Mouse (Mus musculus) limb, embryonic 12.5 days (tissue): Measurements from ENCODE around the gene Sertad1. TPM values are rescaled to one million over a fixed set of nuclear protein-coding genes. Genes with fewer than 3 reads are reported as not detected.
"Not testable (repeated sequence)": the region's sequence is repeated elsewhere in the genome, so short reads cannot be mapped to it uniquely, and the experiment has no call there.

Experiments
- ATAC-seq: fragments of 200-750 bp; cut with Nextera tagmentation; 2 replicates; pipeline ENCODE4 v1.8.0; 2017; ENCODE audit warnings: low read depth, moderate TSS enrichment; ENCODE audit not compliant: insufficient number of reproducible peaks, insufficient read depth, low FRiP score, low TSS enrichment
- H3K27ac ChIP-seq: fragments of 300-500 bp; sonication (generic); 2 replicates; pipeline ENCODE4 v1.5.1; 2016; ENCODE audit warnings: mild to moderate bottlenecking, moderate library complexity
- H3K27me3 ChIP-seq: fragments of 300-500 bp; sonication (generic); 2 replicates; pipeline ENCODE4 v1.6.1; 2016; ENCODE audit warnings: mild to moderate bottlenecking, moderate library complexity
- H3K36me3 ChIP-seq: fragments of 300-500 bp; sonication (generic); 2 replicates; pipeline ENCODE4 v1.6.1; 2016; ENCODE audit warnings: mild to moderate bottlenecking, moderate library complexity
- H3K4me1 ChIP-seq: fragments of 300-500 bp; sonication (generic); replicated peaks from 2 replicates; pipeline ENCODE4 v1.6.1; 2016
- H3K4me2 ChIP-seq: fragments of 300-500 bp; sonication (generic); 2 replicates; pipeline ENCODE4 v1.6.1; 2016; ENCODE audit warnings: mild to moderate bottlenecking, moderate library complexity
- H3K4me3 ChIP-seq: fragments of 300-500 bp; sonication (generic); replicated peaks from 2 replicates; pipeline ENCODE4 v1.5.1; 2016; ENCODE audit warnings: mild to moderate bottlenecking
- H3K9ac ChIP-seq: fragments of 300-500 bp; sonication (generic); replicated peaks from 2 replicates; pipeline ENCODE4 v1.6.1; 2016; ENCODE audit warnings: mild to moderate bottlenecking, moderate library complexity
- H3K9me3 ChIP-seq: fragments of 300-500 bp; sonication (generic); 2 replicates; pipeline ENCODE4 v1.6.1; 2016; ENCODE audit warnings: mild to moderate bottlenecking, moderate library complexity
- WGBS: fragments of 180-500 bp; shearing (Covaris S2); methylation state at CpG from one replicate; pipeline ENCODE4 v1.1.7; 2016; 5-methylcytosine and 5-hydroxymethylcytosine counted together
- polyA plus RNA-seq: library from polyadenylated mRNA; unstranded; fragments of >200 nt; fragmentation: Nextera tagmentation; extraction: Ambion mirVana; gene quantifications from 2 replicates; pipeline ENCODE4 v1.2.1, GENCODE M21; 2016

Sertad1 gene
- polyA plus RNA-seq, 1 experiment from 2014 or later: 29.4 TPM

DNA sequence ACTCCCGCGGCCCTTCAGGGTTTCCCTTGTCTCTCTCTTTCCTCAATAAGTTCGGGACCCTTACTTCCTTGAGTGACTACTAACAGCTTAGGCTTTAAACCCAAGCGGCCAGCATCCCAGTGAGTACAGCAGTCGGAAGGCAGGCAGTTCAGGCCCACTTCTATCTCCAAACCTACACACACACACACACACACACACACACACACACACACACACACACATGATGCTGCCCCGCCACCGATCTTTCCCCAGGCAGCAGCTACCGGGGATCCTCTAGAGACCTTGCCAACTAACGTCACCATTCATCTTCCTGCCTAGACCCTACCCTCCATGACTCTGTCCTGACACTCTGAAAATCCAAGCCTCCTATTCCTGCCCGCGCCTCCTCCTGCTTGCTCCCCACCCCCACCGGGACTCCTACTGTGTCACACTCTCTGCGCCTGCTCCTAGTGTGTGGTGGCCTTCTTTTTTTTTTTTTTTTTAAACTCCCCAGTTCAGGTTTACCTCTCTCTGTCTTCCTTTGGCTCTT, 1.1 kb downstream of the Sertad1 start:
- peak overlapping the region; percentile 90 for H3K9ac ChIP-seq
- WGBS: 2% methylated on average over 13 of the region's 13 CpGs
- peak overlapping the region; percentile 98 for H3K27ac ChIP-seq
- H3K4me1 ChIP-seq: peaks cover 46% of the 10 kb centered on the region
- H3K36me3 ChIP-seq: peaks cover 10% of the 10 kb centered on the region
- ATAC-seq: no peak; the same call in 1 of the 2 replicates
- H3K9me3 ChIP-seq: no peaks in the 10 kb centered on the region
- H3K27me3 ChIP-seq: no peaks in the 10 kb centered on the region
- peak overlapping the region; percentile 76 for H3K4me3 ChIP-seq
- H3K4me2 ChIP-seq: peak overlapping the region; percentile 74

DNA sequence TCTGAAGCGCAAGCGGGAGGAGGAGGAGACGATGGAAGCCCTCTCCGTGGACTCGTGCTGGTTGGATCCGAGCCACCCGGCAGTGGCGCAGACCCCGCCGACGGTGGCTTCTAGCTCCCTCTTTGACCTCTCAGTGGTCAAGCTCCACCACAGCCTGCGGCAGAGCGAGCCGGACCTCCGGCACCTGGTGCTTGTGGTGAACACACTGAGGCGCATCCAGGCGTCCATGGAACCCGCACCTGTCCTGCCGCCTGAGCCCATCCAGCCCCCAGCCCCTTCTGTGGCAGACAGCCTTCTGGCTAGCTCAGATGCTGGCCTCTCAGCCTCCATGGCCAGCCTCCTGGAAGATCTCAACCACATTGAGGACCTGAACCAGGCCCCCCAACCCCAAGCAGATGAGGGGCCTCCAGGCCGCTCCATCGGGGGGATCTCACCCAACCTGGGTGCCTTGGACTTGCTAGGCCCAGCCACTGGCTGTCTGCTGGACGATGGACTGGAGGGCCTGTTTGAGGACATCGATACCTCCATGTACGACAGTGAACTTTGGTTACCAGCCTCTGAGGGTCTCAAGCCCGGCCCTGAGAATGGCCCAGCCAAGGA, 2.7 kb downstream of the Sertad1 start:
- 93% methylated on average over 24 of the region's 25 CpGs for WGBS
- 0 out of 2 replicates have a peak overlapping the region, but pooled peaks have one; percentile 88 for H3K27ac ChIP-seq
- H3K36me3 ChIP-seq: peaks cover 10% of the 10 kb centered on the region
- H3K9me3 ChIP-seq: no peaks in the 10 kb centered on the region
- no peak overlapping the region for H3K4me2 ChIP-seq
- no peak for ATAC-seq
- no peak overlapping the region for H3K9ac ChIP-seq
- no peak overlapping the region for H3K4me3 ChIP-seq
- H3K27me3 ChIP-seq: no peaks in the 10 kb centered on the region
- peaks cover 46% of the 10 kb centered on the region for H3K4me1 ChIP-seq

DNA sequence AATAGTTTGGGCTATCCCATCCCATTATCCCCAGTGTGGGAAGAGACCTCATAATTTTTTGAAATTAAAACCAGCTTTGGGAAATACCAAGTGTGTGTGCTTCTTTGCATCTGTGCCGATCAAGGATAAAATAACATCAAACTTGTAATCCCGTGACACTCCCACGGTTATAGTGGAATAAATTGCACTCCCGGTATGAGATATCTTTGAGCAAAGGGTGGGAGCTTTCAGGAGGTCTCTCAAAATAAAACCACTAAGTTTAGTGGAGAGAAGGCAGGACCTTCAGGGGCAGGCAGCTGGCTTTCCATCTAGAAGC, 3.5 kb downstream of the Sertad1 start:
- peaks cover 10% of the 10 kb centered on the region for H3K36me3 ChIP-seq
- 35% methylated on average over 4 of the region's 4 CpGs for WGBS
- H3K4me1 ChIP-seq: peaks cover 46% of the 10 kb centered on the region

DNA sequence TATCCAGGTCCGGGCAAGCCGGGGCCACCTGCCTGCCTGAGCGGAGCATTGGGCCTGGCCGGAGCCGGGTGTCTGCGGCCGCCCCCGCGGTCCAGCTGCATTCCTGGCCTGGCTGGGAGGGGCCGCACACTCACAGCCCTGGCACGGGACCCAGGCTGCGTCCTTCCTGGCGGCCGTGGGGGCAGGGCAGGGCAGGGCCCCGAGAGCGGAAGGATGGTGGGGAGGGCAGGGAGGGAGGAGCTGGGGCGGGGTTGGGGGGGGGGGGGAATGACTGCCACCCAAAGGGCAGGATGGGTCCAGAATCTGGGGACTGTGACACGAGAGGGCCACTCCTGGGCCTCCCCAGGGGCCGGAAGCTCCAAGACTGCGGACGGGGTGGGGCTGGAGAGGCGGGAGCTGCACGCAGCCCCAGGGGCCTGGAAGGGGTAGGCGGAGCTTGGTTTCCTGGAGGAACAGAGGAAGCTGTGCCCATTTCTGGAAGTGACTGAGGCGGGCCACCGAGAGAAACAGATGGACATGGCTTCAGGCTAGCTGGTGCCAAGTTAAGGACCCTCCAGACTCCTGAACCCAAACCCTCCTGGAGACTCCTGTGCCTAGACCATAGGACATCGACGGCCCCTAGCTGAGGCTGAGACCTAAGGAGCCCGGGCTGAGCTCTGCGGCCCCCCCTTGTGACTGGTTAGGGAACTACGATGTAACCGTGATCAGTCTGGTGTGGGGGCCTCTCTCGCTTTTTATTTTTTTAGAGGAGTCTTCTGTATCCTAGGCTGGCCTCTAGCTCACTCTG, 4.0 kb downstream of the Sertad1 start:
- peaks cover 42% of the 10 kb centered on the region for H3K4me1 ChIP-seq
- no peaks in the 10 kb centered on the region for H3K27me3 ChIP-seq
- no peaks in the 10 kb centered on the region for H3K9me3 ChIP-seq
- WGBS: under 1% methylated on average over 28 of the region's 33 CpGs
- peak; percentile 43 for ATAC-seq
- peaks cover 10% of the 10 kb centered on the region for H3K36me3 ChIP-seq
- peak overlapping the region; percentile 58 for H3K9ac ChIP-seq
- H3K27ac ChIP-seq: peak overlapping the region; percentile 88
- H3K4me3 ChIP-seq: peak overlapping the region; percentile 43
- H3K4me2 ChIP-seq: peak overlapping the region; percentile 69

More for the DNA sequence above, 3.5 kb downstream of the Sertad1 start:
- peak overlapping the region; percentile 43 for H3K4me3 ChIP-seq
- H3K9ac ChIP-seq: peak overlapping the region; percentile 58
- peak overlapping the region; percentile 69 for H3K4me2 ChIP-seq
- ATAC-seq: no peak
- peak overlapping the region; percentile 88 for H3K27ac ChIP-seq
- no peaks in the 10 kb centered on the region for H3K27me3 ChIP-seq
- no peaks in the 10 kb centered on the region for H3K9me3 ChIP-seq

DNA sequence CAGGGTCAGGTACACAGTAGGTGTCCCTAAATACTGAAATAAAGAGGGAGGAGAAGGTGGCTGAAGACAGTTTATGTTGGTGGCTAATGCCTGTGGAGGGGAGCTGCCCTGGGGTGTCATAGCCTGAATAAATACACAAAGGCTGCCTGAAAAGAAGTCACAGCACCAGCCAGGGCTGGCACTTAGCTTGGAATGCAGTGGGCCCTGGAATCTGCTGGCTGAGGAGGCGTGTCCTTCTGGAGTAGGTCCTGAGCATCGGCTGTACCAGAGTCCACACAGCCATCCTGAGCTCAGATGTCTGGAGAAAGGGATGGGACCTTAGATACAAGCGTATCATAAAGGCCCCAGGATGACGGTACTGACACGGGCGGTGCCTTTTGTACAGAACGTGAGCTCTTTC, 5.1 kb downstream of the Sertad1 start:
- no peak for ATAC-seq
- no peaks in the 10 kb centered on the region for H3K9me3 ChIP-seq
- H3K4me2 ChIP-seq: no peak overlapping the region
- H3K36me3 ChIP-seq: peaks cover 10% of the 10 kb centered on the region
- peaks cover 42% of the 10 kb centered on the region for H3K4me1 ChIP-seq
- no peaks in the 10 kb centered on the region for H3K27me3 ChIP-seq
- 0 out of 2 replicates have a peak overlapping the region, but pooled peaks have one; percentile 53 for H3K27ac ChIP-seq
- WGBS: 74% methylated on average over 7 of the region's 7 CpGs
- no peak overlapping the region for H3K4me3 ChIP-seq
- no peak overlapping the region for H3K9ac ChIP-seq

DNA sequence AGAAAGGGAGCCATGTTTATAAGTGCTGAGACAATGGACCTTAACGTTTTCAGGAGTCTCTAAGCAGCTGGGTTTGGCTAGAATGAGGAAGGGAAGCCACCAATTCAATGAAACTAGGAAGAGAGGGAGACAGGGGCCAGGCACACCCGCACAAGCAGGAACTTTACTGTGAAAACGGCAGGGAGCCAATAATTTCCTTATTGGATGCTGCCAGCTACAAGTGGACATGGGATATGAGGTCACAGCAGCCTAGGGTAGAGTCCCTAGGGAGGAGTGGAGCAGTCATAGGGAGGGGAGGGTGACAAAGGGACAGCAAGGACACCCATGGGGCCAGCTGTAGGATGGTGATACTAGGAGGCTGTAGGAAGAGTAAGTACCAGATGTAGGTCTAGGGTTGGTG, 6.3 kb downstream of the Sertad1 start:
- Histone ChIP-seq H3K9ac (no peak overlapping the region), H3K4me3 (no peak overlapping the region), H3K4me2 (no peak overlapping the region), H3K27me3 (no peaks in the 10 kb centered on the region), H3K9me3 (no peaks in the 10 kb centered on the region), H3K27ac (no peak overlapping the region), H3K4me1 (peaks cover 40% of the 10 kb centered on the region), H3K36me3 (peaks cover 10% of the 10 kb centered on the region)
- ATAC-seq: no peak
- WGBS: 77% methylated on average over 3 of the region's 3 CpGs

DNA sequence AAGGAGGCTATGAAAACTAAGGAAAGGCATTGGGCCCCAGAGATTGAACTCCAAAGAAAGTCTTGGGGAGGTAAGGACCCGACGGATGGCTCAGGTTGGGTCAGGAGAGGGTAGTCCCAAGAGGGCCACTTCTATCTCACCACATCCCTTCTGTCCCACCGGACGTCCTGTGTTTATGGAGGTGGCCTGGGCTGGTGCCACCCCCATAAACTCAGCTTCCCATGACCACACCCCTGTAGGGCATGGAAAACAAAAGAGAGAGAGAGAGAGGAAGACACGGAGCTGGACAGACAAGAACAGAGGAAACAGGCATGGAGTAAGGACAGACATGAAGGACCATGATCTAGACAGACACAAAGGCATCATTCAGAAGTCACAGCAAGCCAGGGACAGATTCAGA, 6.7 kb downstream of the Sertad1 start:
- ATAC-seq: no peak
- Histone ChIP-seq H3K27ac (no peak overlapping the region), H3K4me2 (no peak overlapping the region), H3K9me3 (no peaks in the 10 kb centered on the region), H3K4me1 (peaks cover 36% of the 10 kb centered on the region), H3K36me3 (peaks cover 10% of the 10 kb centered on the region), H3K4me3 (no peak overlapping the region), H3K9ac (no peak overlapping the region), H3K27me3 (no peaks in the 10 kb centered on the region)
- 82% methylated on average over 5 of the region's 5 CpGs for WGBS

DNA sequence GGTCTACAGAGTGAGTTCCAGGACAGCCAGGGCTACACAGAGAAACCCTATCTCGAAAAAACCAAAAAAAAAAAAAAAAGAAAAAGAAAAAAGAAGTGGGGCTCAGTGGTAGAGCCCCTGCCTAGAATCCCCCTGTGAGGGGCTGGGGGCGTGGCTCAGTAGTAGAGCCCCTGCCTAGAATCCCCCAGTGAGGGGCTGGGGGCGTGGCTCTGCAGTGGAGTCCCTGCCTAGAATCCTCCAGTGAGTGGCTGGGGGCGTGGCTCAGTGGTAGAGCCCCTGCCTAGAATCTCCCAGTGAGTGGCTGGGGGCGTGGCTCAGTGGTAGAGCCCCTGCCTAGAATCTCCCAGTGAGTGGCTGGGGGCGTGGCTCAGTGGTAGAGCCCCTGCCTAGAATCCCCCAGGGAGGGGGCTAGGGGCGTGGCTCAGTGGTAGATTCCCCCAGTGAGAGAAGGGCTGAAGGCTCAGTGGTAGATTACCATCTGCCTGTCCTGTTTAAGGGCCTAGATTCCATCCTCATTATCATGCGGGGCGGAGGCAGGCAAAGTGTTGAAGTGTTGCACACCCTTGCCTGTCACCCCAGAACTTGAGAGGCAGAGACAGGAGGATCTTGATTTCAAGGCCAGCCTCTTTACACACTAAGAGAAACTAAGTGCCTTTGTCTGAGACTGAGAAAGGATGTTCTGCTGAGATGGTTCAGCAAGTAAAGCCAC, 8.1 kb downstream of the Sertad1 start:
- WGBS: 85% methylated on average over 9 of the region's 9 CpGs
- ATAC-seq, H3K27me3 ChIP-seq, H3K9ac ChIP-seq, H3K36me3 ChIP-seq, H3K27ac ChIP-seq, H3K9me3 ChIP-seq, H3K4me2 ChIP-seq, H3K4me3 ChIP-seq: not testable (repeated sequence)
- peaks cover 26% of the 10 kb centered on the region for H3K4me1 ChIP-seq

DNA sequence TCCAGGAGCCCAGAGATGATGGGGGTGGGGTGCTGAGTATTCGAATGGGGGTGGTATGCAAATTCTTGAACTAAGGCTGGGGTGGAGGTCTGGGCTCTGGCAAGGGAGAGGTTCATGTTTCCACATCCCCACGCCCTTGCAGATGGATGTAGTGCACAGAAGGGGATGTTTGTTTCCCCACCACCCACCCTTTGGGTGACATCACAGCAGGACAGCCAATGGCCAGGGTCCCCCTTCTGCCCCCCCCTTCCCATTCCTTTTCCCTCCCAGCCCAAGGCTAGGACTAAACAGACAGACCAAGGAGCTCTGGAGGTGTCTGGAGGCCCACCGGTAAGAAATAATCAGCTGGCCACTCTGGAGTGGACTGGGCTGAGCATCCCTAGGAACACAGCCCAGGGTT, 12.3 kb downstream of the Sertad1 start, which contains the start of gene Prx:
Gene Prx, plus strand, starts transcription at position 289 of the 400 bp plus-strand sequence.
- 23% methylated on average over 3 of the region's 3 CpGs for WGBS
- no peak within 1 kb of the TSS for H3K9ac ChIP-seq
- H3K9me3 ChIP-seq: no peaks in the 10 kb centered on the region
- ATAC-seq: peak; percentile 59; the same call in 1 of the 2 replicates
- no peak within 1 kb of the TSS for H3K4me2 ChIP-seq
- peaks cover 10% of the 10 kb centered on the region; the same call in 1 of the 2 replicates for H3K4me1 ChIP-seq
- H3K4me3 ChIP-seq: no peak within 1 kb of the TSS
- no peaks in the 10 kb centered on the region for H3K36me3 ChIP-seq
- no peaks in the 10 kb centered on the region for H3K27me3 ChIP-seq
- no peak within 1 kb of the TSS for H3K27ac ChIP-seq

DNA sequence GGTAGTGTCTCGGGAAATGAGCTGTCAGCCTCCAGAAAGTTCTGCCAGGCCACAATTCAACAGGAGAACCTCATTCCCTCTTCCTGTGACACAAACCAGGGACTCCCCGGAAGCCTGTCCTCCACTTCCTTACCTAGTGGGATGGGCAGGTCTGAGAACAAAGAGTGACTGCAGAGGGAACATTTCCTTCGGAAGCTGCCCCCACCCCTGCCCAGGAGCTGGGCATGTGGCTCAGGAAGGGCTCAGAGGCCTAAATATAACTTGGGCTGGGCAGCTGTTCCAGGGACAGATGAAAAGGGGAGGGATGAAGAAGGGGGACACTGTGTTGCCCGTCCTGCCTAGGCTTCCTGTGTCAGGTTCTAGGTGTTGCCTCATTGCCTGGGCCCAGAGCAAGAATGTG, 14.9 kb downstream of the Sertad1 start:
- H3K36me3 ChIP-seq: no peaks in the 10 kb centered on the region
- H3K9me3 ChIP-seq: no peaks in the 10 kb centered on the region
- H3K4me3 ChIP-seq: no peak overlapping the region
- H3K27me3 ChIP-seq: no peaks in the 10 kb centered on the region
- no peak overlapping the region for H3K4me2 ChIP-seq
- H3K27ac ChIP-seq: 0 out of 2 replicates have a peak overlapping the region, but pooled peaks have one; percentile 45
- no peak overlapping the region for H3K9ac ChIP-seq
- H3K4me1 ChIP-seq: peaks cover 14% of the 10 kb centered on the region
- WGBS: 66% methylated on average over 4 of the region's 4 CpGs
- ATAC-seq: no peak

DNA sequence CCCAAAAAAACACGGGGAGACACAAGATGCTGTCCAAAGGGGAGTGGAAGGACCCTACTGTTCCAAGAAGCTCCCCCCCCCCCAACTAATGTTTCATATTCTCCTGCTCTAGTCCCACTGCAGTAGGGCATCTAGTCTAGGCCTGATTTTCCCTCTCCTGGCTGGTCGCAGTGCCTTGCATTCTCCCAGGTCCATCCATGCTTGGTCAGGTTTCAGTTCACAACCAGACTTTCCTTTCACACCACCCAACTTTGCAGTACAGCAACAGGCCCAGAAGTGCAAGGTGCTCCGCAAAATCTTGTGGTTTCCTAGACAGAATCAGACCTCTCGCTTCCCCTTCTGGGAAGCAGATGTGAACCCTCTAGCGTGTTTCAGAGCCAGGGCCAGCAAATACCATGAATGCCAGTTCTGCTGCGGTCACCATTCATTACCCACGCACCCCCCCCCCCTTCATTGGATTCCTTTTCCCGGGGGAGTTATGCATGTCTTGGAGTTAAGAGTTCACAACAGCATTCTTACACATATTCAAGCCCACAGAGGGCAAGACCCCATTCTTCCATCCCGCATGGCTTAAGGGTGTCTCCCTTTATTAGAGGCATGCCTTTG, 20.2 kb downstream of the Sertad1 start:
- 46% methylated on average over 9 of the region's 9 CpGs for WGBS
- no peaks in the 10 kb centered on the region for H3K36me3 ChIP-seq
- peak overlapping the region; percentile 99 for H3K27ac ChIP-seq
- H3K9me3 ChIP-seq: no peaks in the 10 kb centered on the region
- no peak for ATAC-seq
- H3K9ac ChIP-seq: no peak overlapping the region
- peaks cover 19% of the 10 kb centered on the region for H3K4me1 ChIP-seq
- H3K27me3 ChIP-seq: no peaks in the 10 kb centered on the region
- peak overlapping the region; percentile 59 for H3K4me2 ChIP-seq
- peak overlapping the region; percentile 50 for H3K4me3 ChIP-seq
